Mouse (Mus musculus): ENCODE results near the gene Gm47959.

The Gm47959 gene

GRCm38 (mm10) chr1:83032508-83032907, 32.2 kb downstream of the Gm47959 start:
- no peak for DNase-seq (ENCODE audit: low spot score)

GRCm38 (mm10) chr1:83034509-83034908, 34.2 kb downstream of the Gm47959 start:
- no peak for DNase-seq (ENCODE audit: low spot score)

- no peak for DNase-seq (ENCODE audit: low spot score)
These were observed 36.7 kb downstream of the Gm47959 start for GRCm38 (mm10) chr1:83036892-83037667.

GRCm38 (mm10) chr1:83038109-83038672, 37.8 kb downstream of the Gm47959 start, which contains the start of gene Slc19a3:
Gene Slc19a3 (minus strand): TSS chr1:83038448.
- no peak for DNase-seq (ENCODE audit: low spot score)

GRCm38 (mm10) chr1:83039080-83039479, 38.7 kb downstream of the Gm47959 start:
- no peak for DNase-seq (ENCODE audit: low spot score)

- DNase-seq (ENCODE audit: low spot score): no peak
These were observed 42.0 kb downstream of the Gm47959 start, which contains the start of gene Krtap28-10 for GRCm38 (mm10) chr1:83042380-83042779. Gene Krtap28-10 (minus strand): TSS chr1:83042480.

- DNase-seq (ENCODE audit: low spot score): no peak
These were observed 44.6 kb downstream of the Gm47959 start, which contains the start of gene Gm47969 for GRCm38 (mm10) chr1:83044882-83045427. Gene Gm47969 (plus strand): TSS chr1:83044932.

All from layer of hippocampus, adult 9-10 months (tissue).